Mouse (Mus musculus) stomach, postnatal 0 days (tissue): ENCODE measurements around the gene Dctn3.
"Not testable (repeated sequence)": the region's sequence is repeated elsewhere in the genome, so short reads cannot be mapped to it uniquely, and the experiment has no call there.

Source experiments
- CTCF ChIP-seq: IDR thresholded peaks from 2 replicates; pipeline ENCODE4 v1.5.1; 2016; ENCODE audit warnings: antibody characterized with exemption, low read depth, mild to moderate bottlenecking, moderate library complexity
- EP300 ChIP-seq: optimal IDR thresholded peaks from 2 replicates; pipeline ENCODE3; 2016; ENCODE audit warnings: antibody characterized with exemption

- not testable (repeated sequence) for TF ChIP-seq CTCF, EP300
These were observed 22.7 kb downstream of the Dctn3 start for GRCm38 (mm10) chr4:41700224-41700623.
